Mouse (Mus musculus) midbrain, embryonic 10.5 days (tissue): ENCODE data around the gene Musk. TPM values are rescaled to one million over a fixed set of nuclear protein-coding genes. Genes with fewer than 3 reads are reported as not detected.

Experiments
- DNase-seq: peaks from one replicate; pipeline ENCODE4 v3.0.0-alpha.2; 2017; ENCODE audit warnings: low spot score
- H3K27ac ChIP-seq: fragments of 300-500 bp; sonication (generic); replicated peaks from 2 replicates; pipeline ENCODE4 v1.5.1; 2016; ENCODE audit warnings: mild to moderate bottlenecking
- H3K27me3 ChIP-seq: fragments of 300-500 bp; sonication (generic); 2 replicates; pipeline ENCODE4 v1.6.1; 2016; ENCODE audit warnings: low read depth, mild to moderate bottlenecking; ENCODE audit not compliant: poor library complexity, severe bottlenecking
- H3K36me3 ChIP-seq: fragments of 300-500 bp; sonication (generic); 2 replicates; pipeline ENCODE4 v1.6.1; 2016; ENCODE audit warnings: mild to moderate bottlenecking, moderate library complexity
- H3K4me1 ChIP-seq: fragments of 300-500 bp; sonication (generic); 2 replicates; pipeline ENCODE4 v1.6.1; 2016
- H3K4me3 ChIP-seq: fragments of 300-500 bp; sonication (generic); 2 replicates; pipeline ENCODE4 v1.5.1; 2016; ENCODE audit warnings: mild to moderate bottlenecking, moderate library complexity
- H3K9me3 ChIP-seq: fragments of 300-500 bp; sonication (generic); replicated peaks from 2 replicates; pipeline ENCODE4 v1.6.1; 2016; ENCODE audit warnings: mild to moderate bottlenecking
- WGBS: fragments of 180-500 bp; shearing (Covaris S2); methylation state at CpG from one replicate; pipeline ENCODE4 v1.1.7; 2016; 5-methylcytosine and 5-hydroxymethylcytosine counted together
- polyA plus RNA-seq: library from polyadenylated mRNA; unstranded; fragments of >200 nt; fragmentation: Nextera tagmentation; extraction: Ambion mirVana; gene quantifications from 2 replicates; pipeline ENCODE4 v1.2.1, GENCODE M21; 2016

Musk gene
- polyA plus RNA-seq, 1 experiment from 2014 or later = 0.07 TPM

GRCm38 (mm10) chr4:58328231-58328630, 42.5 kb downstream of the Musk start:
- Histone ChIP-seq H3K27me3 (no peaks in the 10 kb centered on the region; the same call in 1 of the 2 replicates), H3K4me1 (peaks cover 15% of the 10 kb centered on the region), H3K4me3 (no peak overlapping the region), H3K36me3 (no peaks in the 10 kb centered on the region), H3K27ac (no peak overlapping the region), H3K9me3 (no peaks in the 10 kb centered on the region)
- no peak for DNase-seq
- WGBS = 88% methylated on average over 4 of the region's 4 CpGs

- Histone ChIP-seq H3K36me3 (no peaks in the 10 kb centered on the region), H3K27me3 (no peaks in the 10 kb centered on the region; the same call in 1 of the 2 replicates), H3K4me3 (no peak overlapping the region), H3K27ac (no peak overlapping the region), H3K4me1 (peaks cover 15% of the 10 kb centered on the region), H3K9me3 (no peaks in the 10 kb centered on the region)
- DNase-seq = no peak
- 91% methylated on average over 4 of the region's 4 CpGs for WGBS
Observed at GRCm38 (mm10) chr4:58330016-58330415, 44.3 kb downstream of the Musk start.

- Histone ChIP-seq H3K4me1 (peaks cover 15% of the 10 kb centered on the region), H3K4me3 (no peak overlapping the region), H3K9me3 (no peaks in the 10 kb centered on the region), H3K27me3 (no peaks in the 10 kb centered on the region; the same call in 1 of the 2 replicates), H3K27ac (no peak overlapping the region), H3K36me3 (no peaks in the 10 kb centered on the region)
- no peak for DNase-seq
- WGBS = 88% methylated on average over 10 of the region's 10 CpGs
Observed at GRCm38 (mm10) chr4:58330864-58331638, 45.3 kb downstream of the Musk start.

- 32% methylated on average over 3 of the region's 3 CpGs for WGBS
- Histone ChIP-seq H3K9me3 (no peaks in the 10 kb centered on the region), H3K4me3 (no peak overlapping the region), H3K4me1 (peaks cover 6% of the 10 kb centered on the region; the same call in 1 of the 2 replicates), H3K36me3 (no peaks in the 10 kb centered on the region), H3K27me3 (no peaks in the 10 kb centered on the region; the same call in 1 of the 2 replicates), H3K27ac (no peak overlapping the region)
- DNase-seq = no peak
Observed at GRCm38 (mm10) chr4:58332394-58332793, 46.6 kb downstream of the Musk start.

DNA sequence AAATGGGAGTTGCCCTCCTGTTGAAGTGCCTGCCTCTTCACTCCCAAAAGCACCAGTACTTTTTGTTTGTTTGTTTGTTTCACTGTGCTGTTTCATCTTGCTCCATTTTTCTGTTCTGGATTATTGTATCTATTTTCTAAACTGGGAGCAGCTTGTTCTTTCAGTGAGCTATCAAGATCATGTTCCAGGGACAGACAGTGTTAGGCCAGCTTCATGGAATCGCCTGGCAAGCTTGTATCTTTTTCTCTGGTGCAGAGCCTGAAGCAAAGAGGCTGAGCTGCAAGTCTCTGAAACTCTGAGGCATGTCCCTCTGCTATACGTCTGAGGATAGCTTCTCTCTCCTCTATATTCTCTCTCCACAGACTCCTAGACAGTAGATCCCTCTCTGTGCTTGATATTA, 50.5 kb downstream of the Musk start:
- no peaks in the 10 kb centered on the region for H3K9me3 ChIP-seq
- no peaks in the 10 kb centered on the region for H3K27me3 ChIP-seq
- peaks cover 6% of the 10 kb centered on the region; the same call in 1 of the 2 replicates for H3K4me1 ChIP-seq
- no peak overlapping the region for H3K27ac ChIP-seq
- no peaks in the 10 kb centered on the region for H3K36me3 ChIP-seq
- WGBS = 82% methylated on average over 2 of the region's 2 CpGs
- DNase-seq = no peak
- no peak overlapping the region for H3K4me3 ChIP-seq

- WGBS = 36% methylated on average over 3 of the region's 3 CpGs
- Histone ChIP-seq H3K27ac (no peak overlapping the region), H3K4me1 (no peaks in the 10 kb centered on the region), H3K36me3 (no peaks in the 10 kb centered on the region), H3K27me3 (no peaks in the 10 kb centered on the region), H3K9me3 (no peaks in the 10 kb centered on the region), H3K4me3 (no peak overlapping the region)
- DNase-seq = no peak
Observed at GRCm38 (mm10) chr4:58339226-58339625, 53.5 kb downstream of the Musk start.

GRCm38 (mm10) chr4:58350206-58350605, 64.4 kb downstream of the Musk start:
- Histone ChIP-seq H3K9me3 (no peaks in the 10 kb centered on the region), H3K4me1 (no peaks in the 10 kb centered on the region), H3K4me3 (no peak overlapping the region), H3K27me3 (no peaks in the 10 kb centered on the region), H3K36me3 (no peaks in the 10 kb centered on the region), H3K27ac (no peak overlapping the region)
- DNase-seq = no peak
- WGBS = 93% methylated on average over 7 of the region's 7 CpGs

GRCm38 (mm10) chr4:58351165-58351564, 65.4 kb downstream of the Musk start:
- no peaks in the 10 kb centered on the region for H3K4me1 ChIP-seq
- no peaks in the 10 kb centered on the region for H3K9me3 ChIP-seq
- H3K4me3 ChIP-seq = no peak overlapping the region
- DNase-seq = no peak
- H3K36me3 ChIP-seq = no peaks in the 10 kb centered on the region
- 69% methylated on average over 10 of the region's 10 CpGs for WGBS
- no peaks in the 10 kb centered on the region for H3K27me3 ChIP-seq
- no peak overlapping the region for H3K27ac ChIP-seq

- Histone ChIP-seq H3K27me3 (no peaks in the 10 kb centered on the region), H3K27ac (no peak overlapping the region), H3K36me3 (no peaks in the 10 kb centered on the region), H3K4me3 (no peak overlapping the region), H3K4me1 (no peaks in the 10 kb centered on the region), H3K9me3 (no peaks in the 10 kb centered on the region)
- no peak for DNase-seq
- 80% methylated on average over 5 of the region's 5 CpGs for WGBS
Observed at GRCm38 (mm10) chr4:58351590-58351989, 65.8 kb downstream of the Musk start.

- 88% methylated on average over 4 of the region's 4 CpGs for WGBS
- no peaks in the 10 kb centered on the region for H3K27me3 ChIP-seq
- H3K4me3 ChIP-seq = no peak overlapping the region
- no peak for DNase-seq
- no peaks in the 10 kb centered on the region for H3K9me3 ChIP-seq
- H3K4me1 ChIP-seq = no peaks in the 10 kb centered on the region
- H3K36me3 ChIP-seq = no peaks in the 10 kb centered on the region
- H3K27ac ChIP-seq = no peak overlapping the region
Observed at GRCm38 (mm10) chr4:58358996-58359395, 73.2 kb downstream of the Musk start.

DNA sequence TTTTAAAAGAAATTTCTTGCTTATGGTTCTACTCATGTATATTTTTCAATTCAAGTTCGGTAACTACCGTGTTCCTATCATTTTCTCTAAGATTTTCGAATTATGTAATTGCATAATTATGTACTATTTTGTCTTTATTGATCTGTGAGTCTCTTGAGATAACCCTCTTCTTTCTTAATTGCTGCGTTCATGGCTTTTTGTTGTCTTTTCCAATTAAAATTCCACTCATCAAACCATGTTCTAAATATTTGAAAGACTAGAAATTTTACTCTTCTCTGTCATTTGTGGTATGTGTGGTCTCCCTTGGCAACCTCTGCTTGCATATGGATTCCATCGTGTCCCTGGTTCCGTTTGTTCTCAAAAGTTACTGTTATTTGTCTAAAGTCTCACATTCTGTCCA, 79.6 kb downstream of the Musk start:
- Histone ChIP-seq H3K36me3 (no peaks in the 10 kb centered on the region), H3K4me1 (no peaks in the 10 kb centered on the region), H3K9me3 (no peaks in the 10 kb centered on the region), H3K27me3 (no peaks in the 10 kb centered on the region), H3K27ac (no peak overlapping the region), H3K4me3 (no peak overlapping the region)
- no peak for DNase-seq
- 88% methylated on average over 6 of the region's 6 CpGs for WGBS

GRCm38 (mm10) chr4:58371106-58371505, 85.3 kb downstream of the Musk start:
- Histone ChIP-seq H3K4me1 (no peaks in the 10 kb centered on the region), H3K36me3 (no peaks in the 10 kb centered on the region), H3K9me3 (no peaks in the 10 kb centered on the region), H3K4me3 (no peak overlapping the region), H3K27ac (no peak overlapping the region), H3K27me3 (no peaks in the 10 kb centered on the region)
- 95% methylated on average over 1 of the region's 1 CpGs for WGBS
- DNase-seq = no peak

- 94% methylated on average over 10 of the region's 10 CpGs for WGBS
- Histone ChIP-seq H3K27me3 (no peaks in the 10 kb centered on the region), H3K4me3 (no peak overlapping the region), H3K27ac (no peak overlapping the region), H3K4me1 (no peaks in the 10 kb centered on the region), H3K36me3 (no peaks in the 10 kb centered on the region), H3K9me3 (no peaks in the 10 kb centered on the region)
- no peak for DNase-seq
Observed at GRCm38 (mm10) chr4:58373599-58373998, 87.8 kb downstream of the Musk start.
